Mouse (Mus musculus) bone marrow, adult 2 months (tissue): ENCODE measurements at regions not wholly inside any gene's neighbourhood (a gene's known extent, or its start where the extent isn't known, plus 50 kb on each side); places are given as distances from the start of the nearest gene placed in this dataset.

Experiments used
- CTCF ChIP-seq: fragments of 200-500 bp; IDR thresholded peaks from 2 replicates; pipeline ENCODE4 v1.5.1; 2011; ENCODE audit warnings: low read length, control low read depth; ENCODE audit not compliant: control insufficient read depth, insufficient read depth
- POLR2A ChIP-seq: fragments of 200-500 bp; IDR thresholded peaks from 2 replicates; pipeline ENCODE4 v1.6.1; 2011; ENCODE audit warnings: low read depth, mild to moderate bottlenecking, control low read depth, low read length, borderline replicate concordance; ENCODE audit not compliant: control insufficient read depth

DNA sequence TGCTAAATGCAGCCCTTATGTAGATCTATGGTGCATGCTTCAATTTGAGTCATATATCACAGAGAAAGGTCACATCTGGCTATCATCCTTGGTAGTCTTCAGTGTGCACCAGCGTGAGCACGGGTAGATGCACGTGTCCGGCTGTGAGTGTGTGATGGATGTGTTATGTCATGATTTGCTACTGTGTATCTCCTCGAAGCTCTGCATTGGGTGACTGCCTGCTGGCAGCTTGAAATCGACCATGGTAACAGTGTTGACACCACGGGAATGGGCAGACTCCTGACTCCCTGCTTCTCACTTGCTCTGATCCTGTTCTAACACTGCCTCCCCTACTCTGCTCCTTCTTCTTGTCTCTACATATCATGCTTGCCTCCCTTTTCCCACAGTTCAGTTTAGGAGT, 204.9 kb upstream of the Mocs1 start:
- TF ChIP-seq CTCF (no peak), POLR2A (no peak)
